Mouse (Mus musculus) cerebellum, postnatal 14 days (tissue): ENCODE measurements at regions not wholly inside any gene's neighbourhood (a gene's known extent, or its start where the extent isn't known, plus 50 kb on each side); places are given as distances from the start of the nearest gene placed in this dataset.

Experiments
- DNase-seq, 2 experiments: peaks; one replicate each; pipeline ENCODE4 v3.0.0; 2021; ENCODE audit warnings: mixed read lengths in 2 of 2

GRCm38 (mm10) chr9:91151893-91152292 lies 210.3 kb upstream of the Zic4 start:
- no peak for DNase-seq

GRCm38 (mm10) chr9:91159311-91159710 lies 202.9 kb upstream of the Zic4 start:
- DNase-seq = no peak

DNA sequence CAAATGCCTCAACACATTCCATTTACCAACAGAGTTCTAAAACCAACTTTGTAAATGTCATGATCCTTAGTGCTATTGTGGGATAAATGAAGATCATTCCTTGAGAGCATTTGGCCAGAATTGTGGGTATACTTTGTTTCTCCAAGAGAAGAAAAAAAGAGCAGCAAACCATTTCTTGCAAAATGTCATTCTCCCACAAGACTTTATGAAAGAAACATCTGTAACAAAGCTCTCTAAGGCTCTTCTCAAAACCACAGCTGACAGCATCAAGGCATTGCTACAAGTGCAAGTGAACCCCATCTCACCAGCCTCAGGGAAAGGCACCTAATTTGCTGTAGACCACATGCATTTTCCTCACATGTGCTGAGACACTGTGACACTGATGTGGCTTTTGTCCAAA lies 194.3 kb upstream of the Zic4 start:
- DNase-seq = no peak

DNA sequence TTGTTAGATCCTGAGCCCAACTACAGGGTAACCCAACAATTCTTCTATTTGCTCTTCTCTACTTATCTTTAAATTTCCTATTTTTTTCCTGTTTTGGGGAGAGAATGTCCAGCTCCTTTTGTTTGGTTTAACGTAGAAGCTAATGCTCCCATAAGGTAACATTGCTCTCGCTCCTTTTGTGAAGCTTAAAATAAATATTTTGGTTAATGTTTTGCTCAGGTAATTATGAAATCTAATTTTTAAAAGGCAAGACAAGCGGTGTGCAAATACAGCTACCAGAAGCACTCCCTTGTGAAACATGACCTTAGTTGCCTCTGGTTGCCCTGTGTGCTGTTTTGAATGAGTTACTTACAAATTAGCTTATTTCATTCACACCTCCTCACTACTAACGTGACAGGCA lies 169.0 kb upstream of the Zic4 start:
- DNase-seq = no peak

- DNase-seq = no peak
Measured at GRCm38 (mm10) chr9:91193954-91194353, 168.3 kb upstream of the Zic4 start.

- DNase-seq = no peak
Measured at GRCm38 (mm10) chr9:91207281-91207680, 154.9 kb upstream of the Zic4 start.

- DNase-seq = no peak
Measured at GRCm38 (mm10) chr9:91227673-91228440, 134.4 kb upstream of the Zic4 start.

DNA sequence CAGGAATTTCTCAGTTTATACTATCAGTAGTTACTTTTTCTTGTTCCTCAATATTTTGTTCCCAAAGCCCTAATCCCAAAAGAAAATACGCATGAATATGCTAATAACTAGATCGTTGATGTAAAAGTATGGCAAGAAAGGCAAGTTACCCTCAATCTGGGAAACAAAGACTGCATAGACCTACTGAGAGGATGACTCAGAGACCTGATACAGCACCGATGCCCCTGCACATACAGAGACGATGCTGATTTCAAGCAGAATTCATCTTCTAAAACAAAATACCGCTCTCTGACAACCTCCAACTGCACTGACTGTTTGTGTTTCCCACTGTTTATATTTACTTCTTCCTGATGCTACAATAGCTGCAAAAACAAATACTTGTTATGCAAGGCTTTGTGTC lies 133.7 kb upstream of the Zic4 start:
- DNase-seq = no peak

- no peak for DNase-seq
Measured at GRCm38 (mm10) chr9:91253886-91254285, 108.3 kb upstream of the Zic4 start.

GRCm38 (mm10) chr9:91291340-91291739 lies 70.9 kb upstream of the Zic4 start:
- DNase-seq = no peak
